Mouse (Mus musculus): Measurements from ENCODE around the gene Lcn11. TPM values are rescaled to one million over a fixed set of nuclear protein-coding genes. Genes with fewer than 3 reads are reported as not detected.
"Not testable (repeated sequence)": the region's sequence is repeated elsewhere in the genome, so short reads cannot be mapped to it uniquely, and the experiment has no call there.

Lcn11 gene
- total RNA-seq, 2 experiments from 2014 or later: not detected

- no peak for DNase-seq (ENCODE audit: low spot score in 2 of 2)
- Histone ChIP-seq H3K4me3 (no peak overlapping the region), H3K27ac (no peak overlapping the region)
- no peak for TF ChIP-seq CTCF (conservative IDR thresholded peaks at IDR 0.05)
Measured at GRCm38 (mm10) chr2:25785573-25786322, 8.9 kb downstream of the Lcn11 start.

GRCm38 (mm10) chr2:25789092-25789491, 12.3 kb downstream of the Lcn11 start:
- no peak for DNase-seq (ENCODE audit: low spot score in 2 of 2)
- Histone ChIP-seq H3K4me3 (no peak overlapping the region), H3K27ac (no peak overlapping the region)
- TF ChIP-seq CTCF (conservative IDR thresholded peaks at IDR 0.05): no peak

GRCm38 (mm10) chr2:25797635-25798034, 20.8 kb downstream of the Lcn11 start:
- no peak overlapping the region for H3K4me3 ChIP-seq
- no peak for DNase-seq (ENCODE audit: low spot score in 2 of 2)
- no peak overlapping the region for H3K27ac ChIP-seq
- TF ChIP-seq CTCF (conservative IDR thresholded peaks at IDR 0.05): no peak

- Histone ChIP-seq H3K27ac (peak overlapping the region; percentile 28; the same call in 1 of the 2 replicates), H3K4me3 (no peak overlapping the region)
- no peak for TF ChIP-seq CTCF (conservative IDR thresholded peaks at IDR 0.05)
- no peak for DNase-seq (ENCODE audit: low spot score in 2 of 2)
Measured at GRCm38 (mm10) chr2:25798065-25798464, 21.2 kb downstream of the Lcn11 start.

GRCm38 (mm10) chr2:25811711-25812110, 34.9 kb downstream of the Lcn11 start:
- Histone ChIP-seq H3K27ac (no peak overlapping the region), H3K4me3 (no peak overlapping the region)
- no peak for TF ChIP-seq CTCF (conservative IDR thresholded peaks at IDR 0.05)
- DNase-seq (ENCODE audit: low spot score in 2 of 2): no peak

- no peak overlapping the region for H3K4me3 ChIP-seq
- DNase-seq (ENCODE audit: low spot score in 2 of 2): no peak
- TF ChIP-seq CTCF (conservative IDR thresholded peaks at IDR 0.05): peak; percentile 18; the same call in 1 of the 2 replicates
- H3K27ac ChIP-seq: no peak overlapping the region
Measured at GRCm38 (mm10) chr2:25813364-25813763, 36.5 kb downstream of the Lcn11 start.

GRCm38 (mm10) chr2:25815748-25816147, 38.9 kb downstream of the Lcn11 start, which contains the start of gene Glt6d1:
Gene Glt6d1, minus strand, starts transcription at chr2:25815848.
- H3K4me3 ChIP-seq; DNase-seq (ENCODE audit: low spot score in 2 of 2); H3K27ac ChIP-seq: not testable (repeated sequence)

GRCm38 (mm10) chr2:25822806-25823205, 46.0 kb downstream of the Lcn11 start, which contains the start of gene Lcn9:
Gene Lcn9, plus strand, starts transcription at chr2:25823153.
- TF ChIP-seq CTCF (conservative IDR thresholded peaks at IDR 0.05): no peak
- no peak within 1 kb of the TSS for H3K4me3 ChIP-seq
- peak in 1 of 2 experiments; percentile 20 for DNase-seq (ENCODE audit: low spot score in 2 of 2)

GRCm38 (mm10) chr2:25824751-25825150, 47.9 kb downstream of the Lcn11 start:
- DNase-seq (ENCODE audit: low spot score in 2 of 2): no peak
- TF ChIP-seq CTCF (conservative IDR thresholded peaks at IDR 0.05): no peak
- Histone ChIP-seq H3K27ac (no peak overlapping the region), H3K4me3 (no peak overlapping the region)

More at GRCm38 (mm10) chr2:25822806-25823205, 46.0 kb downstream of the Lcn11 start, which contains the start of gene Lcn9:
- H3K27ac ChIP-seq: peak within 1 kb of the TSS; percentile 41; the same call in 1 of the 2 replicates

- peak in 1 of 2 experiments; percentile 4 for DNase-seq (ENCODE audit: low spot score in 2 of 2)
- TF ChIP-seq CTCF (conservative IDR thresholded peaks at IDR 0.05): peak; percentile 42
Measured at GRCm38 (mm10) chr2:25828344-25828947, 51.6 kb downstream of the Lcn11 start.

More at GRCm38 (mm10) chr2:25828344-25828947, 51.6 kb downstream of the Lcn11 start:
- H3K27ac ChIP-seq: no peak overlapping the region
- H3K4me3 ChIP-seq: no peak overlapping the region

Other genes with a start within 250 kb of the Lcn11 start
- gene Traf2, start 230.1 kb upstream of the Lcn11 start, total RNA-seq (2021): 10 to 100 TPM; 10.9 to 12.0 TPM
- 100 to 1,000 TPM; 193 to 200 TPM for gene Edf1, start 219.2 kb upstream of the Lcn11 start, total RNA-seq (2021)
- 1 to 10 TPM; 2.8 to 3.5 TPM for gene Mamdc4, start 202.2 kb upstream of the Lcn11 start, total RNA-seq (2021)
- 10 to 100 TPM; 59.1 to 67.5 TPM for gene Phpt1, start 201.8 kb upstream of the Lcn11 start, total RNA-seq (2021)
- gene Ajm1, start 195.3 kb upstream of the Lcn11 start, total RNA-seq (2021): 100 to 1,000 TPM; 106 to 120 TPM
- gene Rabl6, start 168.5 kb upstream of the Lcn11 start, total RNA-seq (2021): 100 to 1,000 TPM; 149 to 151 TPM
- gene Ccdc183, start 159.3 kb upstream of the Lcn11 start, total RNA-seq (2021): not detected
- 10 to 100 TPM; 14.1 to 15.4 TPM for gene Tmem141, start 155.0 kb upstream of the Lcn11 start, total RNA-seq (2021)
- gene Fcna, start 149.0 kb upstream of the Lcn11 start, total RNA-seq (2021): under 1 TPM; 0.79 TPM
- gene Lcn8, start 123.9 kb upstream of the Lcn11 start, total RNA-seq (2021): not detected
- not detected for gene Lcn5, start 119.1 kb upstream of the Lcn11 start, total RNA-seq (2021)
- gene Lcn6, start 100.2 kb upstream of the Lcn11 start, total RNA-seq (2021): not detected
- not detected for gene Lcn10, start 94.3 kb upstream of the Lcn11 start, total RNA-seq (2021)
- gene Obp2a, start 77.0 kb upstream of the Lcn11 start, total RNA-seq (2021): not detected
- gene Bmyc, start 70.3 kb upstream of the Lcn11 start, total RNA-seq (2021): 10 to 100 TPM; 83.7 to 88.9 TPM
- under 1 TPM in 1 of 2 experiments, not detected in 1; 0.86 TPM for gene Obp2b, start 40.0 kb upstream of the Lcn11 start, total RNA-seq (2021)
- gene Lcn3, start 11.4 kb upstream of the Lcn11 start, total RNA-seq (2021): not detected
- gene Gm13539, start 5.2 kb downstream of the Lcn11 start, total RNA-seq (2021): not detected
- not detected for gene Glt6d1, start 38.8 kb downstream of the Lcn11 start, total RNA-seq (2021)
- not detected for gene Lcn9, start 46.1 kb downstream of the Lcn11 start, total RNA-seq (2021)
- gene Sohlh1, start 70.2 kb downstream of the Lcn11 start, total RNA-seq (2021): not detected
- 10 to 100 TPM; 44.5 to 48.4 TPM for gene Kcnt1, start 86.7 kb downstream of the Lcn11 start, total RNA-seq (2021)
- gene Camsap1, start 206.3 kb downstream of the Lcn11 start, total RNA-seq (2021): 100 to 1,000 TPM; 142 to 148 TPM
- 10 to 100 TPM; 52.1 to 53.0 TPM for gene Ubac1, start 244.7 kb downstream of the Lcn11 start, total RNA-seq (2021)